Mouse (Mus musculus) heart, adult 8-10 months (tissue): ENCODE measurements at regions not wholly inside any gene's neighbourhood (a gene's known extent, or its start where the extent isn't known, plus 50 kb on each side); places are given as distances from the start of the nearest gene placed in this dataset.

Experiments used
- DNase-seq: peaks from one replicate; pipeline ENCODE4 v3.0.0; 2022; ENCODE audit warnings: low spot score

- DNase-seq = peak; percentile 63
These were observed 51.7 kb upstream of the Caprin1 start for GRCm38 (mm10) chr2:103848923-103849700.

GRCm38 (mm10) chr2:103849766-103850530 lies 52.5 kb upstream of the Caprin1 start:
- DNase-seq = no peak

GRCm38 (mm10) chr2:103850531-103850816 lies 53.0 kb upstream of the Caprin1 start:
- no peak for DNase-seq

- peak; percentile 32 for DNase-seq
These were observed 53.7 kb upstream of the Caprin1 start for GRCm38 (mm10) chr2:103851171-103851570.

- no peak for DNase-seq
These were observed 63.8 kb upstream of the Caprin1 start for GRCm38 (mm10) chr2:103861226-103861625.

- DNase-seq = no peak
These were observed 66.8 kb upstream of the Caprin1 start for GRCm38 (mm10) chr2:103864254-103864653.

- DNase-seq = peak; percentile 33
These were observed 68.1 kb upstream of the Caprin1 start for GRCm38 (mm10) chr2:103865319-103866171.

- no peak for DNase-seq
These were observed 70.0 kb upstream of the Caprin1 start for GRCm38 (mm10) chr2:103867241-103867957.

GRCm38 (mm10) chr2:103867958-103868330 lies 70.5 kb upstream of the Caprin1 start:
- no peak for DNase-seq

- no peak for DNase-seq
These were observed 71.2 kb upstream of the Caprin1 start for GRCm38 (mm10) chr2:103868655-103869054.

GRCm38 (mm10) chr2:103871522-103872276 lies 74.2 kb upstream of the Caprin1 start:
- peak; percentile 84 for DNase-seq

GRCm38 (mm10) chr2:103872277-103872636 lies 74.8 kb upstream of the Caprin1 start:
- DNase-seq = no peak

- no peak for DNase-seq
These were observed 75.9 kb upstream of the Caprin1 start for GRCm38 (mm10) chr2:103873381-103873780.

- no peak for DNase-seq
These were observed 77.0 kb upstream of the Caprin1 start for GRCm38 (mm10) chr2:103874466-103874865.

GRCm38 (mm10) chr2:103875754-103876153 lies 78.3 kb upstream of the Caprin1 start:
- DNase-seq = no peak

- DNase-seq = no peak
These were observed 78.8 kb upstream of the Caprin1 start for GRCm38 (mm10) chr2:103876236-103876635.

- no peak for DNase-seq
These were observed 76.6 kb upstream of the Lmo2 start for GRCm38 (mm10) chr2:103881026-103881763.

GRCm38 (mm10) chr2:103884926-103885325 lies 72.9 kb upstream of the Lmo2 start:
- no peak for DNase-seq

- DNase-seq = no peak
These were observed 69.8 kb upstream of the Lmo2 start for GRCm38 (mm10) chr2:103888023-103888422.

GRCm38 (mm10) chr2:103891240-103891767 lies 66.5 kb upstream of the Lmo2 start:
- no peak for DNase-seq
